Mouse (Mus musculus): ENCODE data around the gene Xylt2. TPM values are rescaled to one million over a fixed set of nuclear protein-coding genes. Genes with fewer than 3 reads are reported as not detected.

Gene Xylt2
- total RNA-seq, 2 experiments from 2014 or later = 6.1 to 6.9 TPM

- DNase-seq = no peak
Measured at GRCm38 (mm10) chr11:94615494-94615893, 61.8 kb downstream of the Xylt2 start.

DNA sequence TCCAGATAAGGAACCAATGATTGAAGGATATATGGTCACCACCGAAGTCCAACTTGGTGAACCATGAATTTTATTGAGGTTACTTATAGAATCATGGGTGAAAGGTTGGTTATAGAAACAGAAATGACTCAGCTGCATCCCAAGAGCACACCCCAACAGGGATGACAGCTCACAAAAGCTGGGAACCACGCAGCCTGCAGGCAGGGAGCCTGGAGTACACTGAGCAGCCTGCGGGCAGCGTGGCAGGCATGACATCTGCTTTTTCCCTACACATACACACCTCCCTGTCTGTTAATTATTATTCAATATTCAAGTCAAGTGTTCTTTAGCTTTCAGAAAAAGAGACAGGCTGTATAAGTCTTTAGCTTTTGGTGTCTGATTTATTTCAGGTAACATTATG, 62.7 kb downstream of the Xylt2 start:
- DNase-seq = no peak

Other genes starting within 250 kb of the Xylt2 start
- 10 to 100 TPM in 1 of 2 experiments, 1 to 10 TPM in 1; 8.7 to 10.1 TPM for gene Cacna1g, start 203.3 kb downstream of the Xylt2 start, total RNA-seq (2021)
- under 1 TPM; 0.17 to 0.54 TPM for gene Spata20, start 191.3 kb downstream of the Xylt2 start, total RNA-seq (2021)
- 10 to 100 TPM; 19.3 to 21.1 TPM for gene Epn3, start 177.5 kb downstream of the Xylt2 start, total RNA-seq (2021)
- 1 to 10 TPM in 1 of 2 experiments, under 1 TPM in 1; 0.67 to 1.5 TPM for gene Mycbpap, start 155.8 kb downstream of the Xylt2 start, total RNA-seq (2021)
- 10 to 100 TPM in 1 of 2 experiments, 1 to 10 TPM in 1; 8.5 to 10.3 TPM for gene Rsad1, start 128.3 kb downstream of the Xylt2 start, total RNA-seq (2021)
- 1 to 10 TPM; 1.4 to 3.2 TPM for gene Chad, start 112.5 kb downstream of the Xylt2 start, total RNA-seq (2021)
- gene Acsf2, start 75.6 kb downstream of the Xylt2 start, total RNA-seq (2021) = 10 to 100 TPM; 30.4 to 33.5 TPM
- 10 to 100 TPM; 32.0 to 32.6 TPM for gene Lrrc59, start 47.7 kb downstream of the Xylt2 start, total RNA-seq (2021)
- 10 to 100 TPM; 60.9 to 62.7 TPM for gene Mrpl27, start 23.7 kb downstream of the Xylt2 start, total RNA-seq (2021)
- under 1 TPM; 0.10 to 0.23 TPM for gene Eme1, start 23.6 kb downstream of the Xylt2 start, total RNA-seq (2021)
- not detected for gene Gm11541, start 27.0 kb upstream of the Xylt2 start, total RNA-seq (2021)
- gene Cdc34b, start 64.3 kb upstream of the Xylt2 start, total RNA-seq (2021) = 1 to 10 TPM in 1 of 2 experiments, under 1 TPM in 1; 0.98 to 1.1 TPM
- gene Tmem92, start 105.2 kb upstream of the Xylt2 start, total RNA-seq (2021) = not detected